In the genomic region with DNA sequence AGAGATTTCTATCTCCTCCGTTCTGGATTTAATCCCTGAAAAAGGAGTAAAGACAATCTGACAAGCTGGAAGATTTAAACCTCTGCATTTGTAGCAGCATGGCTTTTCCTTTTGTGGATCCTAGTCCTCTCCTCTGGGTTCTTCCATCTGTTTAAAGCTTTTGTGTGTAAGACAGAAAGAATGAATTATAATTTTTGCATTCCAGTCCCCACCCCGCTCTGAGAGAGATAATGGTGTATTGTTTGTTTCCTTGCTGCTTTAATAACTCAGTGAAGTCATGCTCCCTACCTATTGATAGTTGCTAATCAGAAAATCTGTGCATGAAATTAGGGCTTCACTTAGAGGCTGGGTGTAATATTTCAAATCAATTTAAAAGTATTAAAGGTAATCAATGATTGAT, we compare ENCODE assay signal across 18 mouse cellular contexts.
"Had no signal": no experiment of that assay in that cellular context is flagged by ENCODE, and none has a peak within 500 bp of the region (broad histone marks: within the 10 kb centered on the region; RNA-seq: fewer than 3 reads in every experiment).

No protein-coding gene starts in this region.

- H3K27ac ChIP-seq: kidney, postnatal 0 days; layer of hippocampus, adult 2 months; liver, embryonic 13.5 days; macrophage; midbrain, embryonic 10.5 days; stomach, postnatal 0 days had no signal

- H3K36me3 ChIP-seq: liver, embryonic 13.5 days; midbrain, embryonic 10.5 days had no signal

- H3K27me3 ChIP-seq: liver, embryonic 13.5 days had no signal

- H3K9ac ChIP-seq: liver, embryonic 13.5 days; lung, embryonic 14.5 days had no signal

- H3K4me2 ChIP-seq: liver, embryonic 13.5 days; lung, embryonic 14.5 days had no signal

- H3K9me3 ChIP-seq: liver, embryonic 13.5 days; midbrain, embryonic 10.5 days had no signal

- H3K4me1 ChIP-seq: liver, embryonic 13.5 days had no signal

- ATAC-seq: lung, postnatal 0 days had no signal

- DNase-seq: kidney, adult 2 months; kidney, postnatal 25 days; layer of hippocampus, adult 9-11 months; liver, embryonic 13.5 days; lung, embryonic 14.5 days; right cerebral cortex, adult 18-20 months; right cerebral cortex, postnatal 14 days; right cerebral cortex, postnatal 4 days; thymus, adult 2 months; thymus, postnatal 14 days; thymus, postnatal 4 days had no signal

- H3K4me3 ChIP-seq: layer of hippocampus, adult 2 months; liver, embryonic 13.5 days; midbrain, embryonic 10.5 days; myocyte had no signal
